Mouse (Mus musculus) myocyte (in vitro differentiated cells): ENCODE measurements around the gene Nop10. TPM values are rescaled to one million over a fixed set of nuclear protein-coding genes. Genes with fewer than 3 reads are reported as not detected.

Experiments used
- H3K27me3 ChIP-seq: one replicate; pipeline ENCODE4 v1.6.1; 2011; ENCODE audit not compliant: control insufficient read depth, insufficient read depth, insufficient read length
- H3K36me3 ChIP-seq: one replicate; pipeline ENCODE4 v1.6.1; 2011; ENCODE audit not compliant: control insufficient read depth, insufficient read depth
- H3K4me2 ChIP-seq: one replicate; pipeline ENCODE4 v1.6.1; 2011; ENCODE audit warnings: low read depth, control low read depth
- H3K4me3 ChIP-seq: one replicate; pipeline ENCODE4 v1.5.1; 2011; ENCODE audit warnings: mild to moderate bottlenecking, control low read depth, moderate library complexity
- H3K79me2 ChIP-seq: one replicate; pipeline ENCODE4 v1.6.1; 2011; ENCODE audit not compliant: control insufficient read depth, insufficient read depth
- H3ac ChIP-seq: one replicate; pipeline ENCODE4 v1.6.1; 2011; ENCODE audit not compliant: control insufficient read depth, insufficient read length
- CEBPB ChIP-seq: IDR thresholded peaks from 2 replicates; pipeline ENCODE4 v1.6.1; 2011; ENCODE audit warnings: mild to moderate bottlenecking, moderate library complexity; ENCODE audit not compliant: poor library complexity, insufficient read depth, severe bottlenecking
- E2F4 ChIP-seq: IDR thresholded peaks from one replicate; pipeline ENCODE4 v1.6.1; 2011; ENCODE audit warnings: mild to moderate bottlenecking, control low read depth, moderate library complexity; ENCODE audit not compliant: insufficient read depth
- MAX ChIP-seq: IDR thresholded peaks from one replicate; pipeline ENCODE4 v1.6.1; 2011; ENCODE audit warnings: low read depth, mild to moderate bottlenecking, control low read depth
- MYOD1 ChIP-seq, 3 experiments: IDR thresholded peaks; one replicate each; pipeline ENCODE4 v1.6.1; 2011; ENCODE audit warnings: control low read depth in 2 of 3, low read depth in 2 of 3, mild to moderate bottlenecking in 2 of 3, moderate library complexity in 1 of 3; ENCODE audit not compliant: insufficient read length in 2 of 3, control insufficient read depth in 1 of 3
- MYOG ChIP-seq, 3 experiments: IDR thresholded peaks; one replicate each; pipeline ENCODE4 v1.6.1; 2011; ENCODE audit warnings: control low read depth in 2 of 3, low read depth in 2 of 3, mild to moderate bottlenecking in 2 of 3; ENCODE audit not compliant: insufficient read length in 2 of 3, control insufficient read depth in 1 of 3, insufficient read depth in 1 of 3
- POLR2A ChIP-seq: IDR thresholded peaks from one replicate; pipeline ENCODE4 v1.6.1; 2011; ENCODE audit warnings: low read depth, mild to moderate bottlenecking, control low read depth, moderate library complexity; ENCODE audit not compliant: insufficient read length
- POLR2AphosphoS2 ChIP-seq: IDR thresholded peaks from one replicate; pipeline ENCODE4 v1.6.1; 2011; ENCODE audit warnings: low read depth, control low read depth; ENCODE audit not compliant: insufficient read length
- REST ChIP-seq: IDR thresholded peaks from one replicate; pipeline ENCODE4 v1.6.1; 2011; ENCODE audit warnings: mild to moderate bottlenecking, control low read depth, moderate library complexity; ENCODE audit not compliant: insufficient read depth, insufficient read length
- SRF ChIP-seq: IDR thresholded peaks from one replicate; pipeline ENCODE4 v1.6.1; 2011; ENCODE audit warnings: low read depth; ENCODE audit not compliant: control insufficient read depth, insufficient read length
- TCF12 ChIP-seq: IDR thresholded peaks from one replicate; pipeline ENCODE4 v1.6.1; 2011; ENCODE audit warnings: mild to moderate bottlenecking, control low read depth; ENCODE audit not compliant: poor library complexity, insufficient read depth, severe bottlenecking
- TCF3 ChIP-seq: IDR thresholded peaks from one replicate; pipeline ENCODE4 v1.6.1; 2011; ENCODE audit warnings: low read depth, control low read depth; ENCODE audit not compliant: insufficient read length
- USF1 ChIP-seq: IDR thresholded peaks from one replicate; pipeline ENCODE4 v1.6.1; 2011; ENCODE audit warnings: low read depth, mild to moderate bottlenecking, control low read depth, moderate library complexity
- polyA plus RNA-seq: library from polyadenylated mRNA; unstranded; fragments of >200 nt; fragmentation: generic; extraction: Trizol; gene quantifications from one replicate; pipeline ENCODE4 v1.2.1, GENCODE M21; 2012; ENCODE audit warnings: missing spikeins

Gene Nop10
- polyA plus RNA-seq, 1 experiment: 129 TPM

DNA sequence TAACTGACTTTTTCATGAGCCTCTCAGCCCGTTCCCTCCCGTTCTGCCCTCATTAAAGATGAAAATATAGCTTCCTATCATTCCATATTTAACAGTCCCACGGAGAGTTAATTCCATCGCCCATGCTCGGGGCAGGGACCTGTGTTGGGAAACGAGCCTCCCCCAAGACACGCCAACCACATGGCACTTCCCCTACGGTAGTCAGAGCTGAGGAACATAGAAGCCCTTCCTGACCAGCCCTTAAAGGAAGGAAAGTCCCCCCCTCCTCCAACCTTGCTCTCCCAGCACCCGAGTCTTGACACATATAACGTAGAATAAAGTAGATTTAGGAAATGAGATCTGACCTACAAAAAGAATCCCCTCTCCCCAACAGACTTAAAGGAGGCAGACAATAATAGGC lies 14.4 kb upstream of the Nop10 start:
- H3K27me3 ChIP-seq: no peaks in the 10 kb centered on the region
- no peak overlapping the region for H3ac ChIP-seq
- no peak for TF ChIP-seq REST
- no peaks in the 10 kb centered on the region for H3K79me2 ChIP-seq
- peaks cover 6% of the 10 kb centered on the region for H3K36me3 ChIP-seq
- H3K4me2 ChIP-seq: no peak overlapping the region
- H3K4me3 ChIP-seq: no peak overlapping the region

DNA sequence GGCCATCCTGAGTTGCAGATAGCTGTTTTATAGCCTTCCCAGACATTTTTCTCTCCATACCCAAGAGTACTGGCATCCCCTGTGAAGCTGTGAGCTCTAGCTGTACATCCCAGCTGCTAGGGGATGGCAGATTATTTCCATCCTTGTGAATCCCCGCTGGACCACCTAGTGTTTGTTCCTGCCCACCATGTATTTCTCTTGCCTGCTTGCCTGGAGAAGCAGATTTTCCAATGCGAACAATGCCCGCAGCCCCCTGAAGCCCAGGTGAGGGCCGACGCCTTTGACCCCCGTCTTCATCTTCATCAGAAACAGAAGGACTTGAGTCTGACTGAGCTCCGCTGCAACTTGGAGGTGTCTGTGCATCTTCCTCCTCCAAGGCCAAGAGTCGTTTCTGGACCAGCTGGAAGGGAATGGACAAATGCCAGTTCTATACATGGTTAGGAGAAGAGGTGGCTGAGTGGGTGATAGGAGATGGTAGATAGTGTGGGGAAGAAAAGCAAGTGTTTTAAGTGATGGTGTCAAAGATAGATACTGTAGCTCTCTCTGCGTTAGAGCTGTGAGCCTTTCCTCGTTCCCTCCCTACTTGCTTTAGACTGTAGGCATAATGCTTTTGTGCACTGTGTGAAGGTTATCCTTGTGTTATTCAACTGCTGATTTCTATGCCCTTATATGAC lies 11.8 kb upstream of the Nop10 start:
- no peak for TF ChIP-seq MYOG (IDR thresholded peaks at IDR 0.05; ENCODE audit: control insufficient read depth in 1 of 3, insufficient read depth in 1 of 3, insufficient read length in 2 of 3, low read depth in 2 of 3)
- TF ChIP-seq POLR2A: no peak
- TF ChIP-seq TCF12: no peak
- no peak for TF ChIP-seq MAX
- no peak for TF ChIP-seq USF1
- no peak for TF ChIP-seq MYOD1 (IDR thresholded peaks at IDR 0.05; ENCODE audit: control insufficient read depth in 1 of 3, insufficient read length in 2 of 3, low read depth in 2 of 3)
- TF ChIP-seq TCF3: no peak
- TF ChIP-seq POLR2AphosphoS2: no peak
- no peaks in the 10 kb centered on the region for H3K79me2 ChIP-seq
- H3K4me2 ChIP-seq: no peak overlapping the region
- H3K27me3 ChIP-seq: no peaks in the 10 kb centered on the region
- H3K36me3 ChIP-seq: peaks cover 6% of the 10 kb centered on the region
- H3K4me3 ChIP-seq: no peak overlapping the region
- H3ac ChIP-seq: no peak overlapping the region

DNA sequence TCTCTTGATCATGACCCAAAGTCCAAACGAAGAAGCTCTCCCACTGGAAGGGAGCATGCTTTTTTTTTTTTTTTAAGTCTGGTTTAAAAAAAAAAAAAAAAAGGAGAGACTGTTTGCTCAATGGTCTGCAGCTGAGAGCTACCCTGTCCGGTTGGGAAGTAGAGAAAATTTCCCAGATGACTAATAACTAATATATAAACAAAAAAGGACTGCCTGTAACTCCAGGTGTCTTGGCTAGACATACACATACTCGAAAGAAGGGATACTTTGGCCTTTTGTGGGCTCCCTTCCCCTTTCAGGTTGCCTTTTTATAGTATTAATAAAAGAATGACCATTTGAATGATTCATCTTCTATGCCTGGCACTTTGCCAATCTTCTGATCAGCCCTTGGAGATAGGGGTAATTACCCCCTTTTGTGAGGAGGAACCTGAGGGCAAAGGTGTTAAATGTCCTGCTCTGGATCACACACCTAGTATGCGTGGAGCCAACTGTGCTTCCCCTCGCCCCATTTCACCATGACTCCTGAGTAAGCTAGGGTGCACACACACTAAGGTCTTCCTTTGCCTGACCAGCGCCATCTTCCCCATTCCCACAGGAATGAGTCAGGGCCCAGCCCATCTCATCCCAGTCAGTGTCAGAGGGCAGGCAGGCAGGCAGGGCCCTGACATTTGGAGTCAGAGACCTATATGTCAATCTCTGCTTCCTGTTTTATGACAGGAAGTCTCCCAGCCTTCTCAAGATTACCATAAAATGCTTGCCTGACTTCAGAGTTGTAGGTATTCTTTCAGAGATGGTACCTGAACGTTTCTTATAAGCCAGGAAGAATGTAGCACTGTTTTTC lies 6.8 kb upstream of the Nop10 start:
- Histone ChIP-seq H3K27me3 (no peaks in the 10 kb centered on the region), H3ac (no peak overlapping the region), H3K36me3 (no peaks in the 10 kb centered on the region), H3K79me2 (no peaks in the 10 kb centered on the region), H3K4me3 (no peak overlapping the region), H3K4me2 (peak overlapping the region; percentile 7)
- TF ChIP-seq USF1 (no peak), TCF12 (no peak), MYOG (IDR thresholded peaks at IDR 0.05; ENCODE audit: control insufficient read depth in 1 of 3, insufficient read depth in 1 of 3, insufficient read length in 2 of 3, low read depth in 2 of 3) (no peak), E2F4 (no peak), MAX (no peak), CEBPB (no peak), SRF (no peak), MYOD1 (IDR thresholded peaks at IDR 0.05; ENCODE audit: control insufficient read depth in 1 of 3, insufficient read length in 2 of 3, low read depth in 2 of 3) (no peak), TCF3 (no peak), POLR2A (no peak), REST (no peak)

DNA sequence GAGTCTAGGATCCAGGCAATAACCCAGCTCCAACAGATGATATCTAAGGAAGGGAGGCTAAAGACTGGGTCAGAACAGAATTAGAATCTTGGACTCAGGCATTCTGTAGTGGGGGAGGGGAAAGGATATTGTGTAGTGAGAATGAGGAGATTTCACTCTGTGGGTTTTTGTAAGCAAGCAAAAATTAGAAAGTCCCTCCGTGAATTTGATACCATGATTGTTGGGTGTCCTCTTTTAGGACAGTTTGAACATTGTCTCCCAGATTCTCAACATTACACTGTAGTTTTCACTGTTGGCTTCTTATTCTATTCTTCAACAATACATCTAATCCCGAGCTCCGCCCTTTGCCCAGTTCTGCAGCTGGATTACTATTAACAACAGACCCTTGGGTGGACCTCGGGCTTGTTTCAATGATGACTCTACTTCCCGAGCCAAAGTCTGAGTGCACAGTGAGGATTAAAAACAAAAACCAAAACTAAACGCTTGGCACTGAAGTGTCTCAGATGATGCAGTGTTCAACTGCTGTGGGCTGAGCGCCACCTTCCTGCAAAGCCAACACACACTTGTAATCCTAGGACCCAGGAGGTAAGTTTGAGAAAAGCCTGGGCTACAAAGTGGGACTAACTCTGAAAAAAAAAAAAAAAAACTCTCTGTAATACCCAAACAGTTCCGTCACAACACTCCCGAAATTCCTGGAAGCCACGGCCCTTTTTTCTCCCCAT lies 2.3 kb upstream of the Nop10 start, which contains the start of gene Nutm1:
Nutm1 (minus strand) TSS at position 51 of the 722 bp plus-strand sequence.
- Histone ChIP-seq H3K4me2 (peak within 1 kb of the TSS; percentile 20), H3ac (no peak within 1 kb of the TSS), H3K4me3 (no peak within 1 kb of the TSS), H3K79me2 (peaks cover 15% of the 10 kb centered on the region), H3K27me3 (no peaks in the 10 kb centered on the region), H3K36me3 (peaks cover 5% of the 10 kb centered on the region)
- TF ChIP-seq SRF: no peak

DNA sequence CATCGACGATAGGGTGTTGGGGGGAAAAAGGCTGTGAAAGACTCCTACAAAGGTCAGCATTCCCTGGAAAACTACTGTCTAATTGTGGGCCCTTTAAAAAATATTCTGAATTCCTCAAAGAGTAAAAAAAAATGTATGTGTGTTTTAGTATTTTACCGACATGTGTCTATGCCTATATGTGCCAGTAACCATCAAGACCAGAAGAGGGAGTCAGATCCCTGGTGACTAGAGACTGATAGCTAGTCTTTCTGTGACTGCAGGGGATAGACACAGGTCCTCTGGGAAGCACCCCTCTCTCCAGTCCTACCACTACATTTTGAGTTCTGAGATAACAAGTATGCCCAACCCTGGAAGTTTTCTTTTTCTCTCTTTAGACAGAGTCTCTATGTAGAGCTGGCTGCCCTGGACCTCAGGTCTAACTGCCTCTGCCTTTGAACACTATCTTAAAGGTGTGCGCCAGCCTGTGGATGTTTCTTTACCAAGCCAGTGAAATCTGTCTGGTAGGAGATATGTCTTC lies 1.1 kb downstream of the Nop10 start:
- no peak for TF ChIP-seq E2F4
- peak overlapping the region; percentile 52 for H3ac ChIP-seq
- peaks cover 19% of the 10 kb centered on the region for H3K79me2 ChIP-seq
- H3K36me3 ChIP-seq: peaks cover 5% of the 10 kb centered on the region
- peak overlapping the region; percentile 59 for H3K4me3 ChIP-seq
- peak overlapping the region; percentile 90 for H3K4me2 ChIP-seq
- H3K27me3 ChIP-seq: no peaks in the 10 kb centered on the region
